Mouse (Mus musculus) forebrain, embryonic 16.5 days (tissue): ENCODE data around the gene Gm17087. TPM values are rescaled to one million over a fixed set of nuclear protein-coding genes. Genes with fewer than 3 reads are reported as not detected.

Experiments
- ATAC-seq: fragments of 200-750 bp; cut with Nextera tagmentation; 2 replicates; pipeline ENCODE4 v1.8.0; 2017; ENCODE audit warnings: mild to moderate bottlenecking, moderate library complexity
- H3K27ac ChIP-seq: fragments of 300-500 bp; sonication (generic); 2 replicates; pipeline ENCODE4 v1.5.1; 2014; ENCODE audit warnings: low read length, control low read depth
- H3K27me3 ChIP-seq: fragments of 300-500 bp; sonication (generic); replicated peaks from 2 replicates; pipeline ENCODE4 v1.6.1; 2014; ENCODE audit warnings: low read length; ENCODE audit not compliant: control insufficient read depth, insufficient read depth
- H3K36me3 ChIP-seq: fragments of 300-500 bp; sonication (generic); 2 replicates; pipeline ENCODE4 v1.6.1; 2014; ENCODE audit not compliant: control insufficient read depth, insufficient read depth
- H3K4me1 ChIP-seq: fragments of 300-500 bp; sonication (generic); replicated peaks from 2 replicates; pipeline ENCODE4 v1.6.1; 2014; ENCODE audit warnings: low read length; ENCODE audit not compliant: control insufficient read depth, insufficient read depth
- H3K4me2 ChIP-seq: fragments of 300-500 bp; sonication (generic); 2 replicates; pipeline ENCODE4 v1.6.1; 2014; ENCODE audit warnings: mild to moderate bottlenecking, low read length, control low read depth
- H3K4me3 ChIP-seq: fragments of 300-500 bp; sonication (generic); replicated peaks from 2 replicates; pipeline ENCODE4 v1.5.1; 2014; ENCODE audit warnings: mild to moderate bottlenecking, low read length, control low read depth
- H3K9ac ChIP-seq: fragments of 300-500 bp; sonication (generic); replicated peaks from 2 replicates; pipeline ENCODE4 v1.6.1; 2014; ENCODE audit warnings: low read depth, low read length, control low read depth
- H3K9me3 ChIP-seq: fragments of 300-500 bp; sonication (generic); 2 replicates; pipeline ENCODE4 v1.6.1; 2016; ENCODE audit warnings: low read length; ENCODE audit not compliant: control insufficient read depth
- WGBS: fragments of 180-500 bp; shearing (Covaris S2); extraction: QIAGEN DNeasy Blood & Tissue Kit; methylation state at CpG from one replicate; pipeline ENCODE4 v1.1.7; 2014; 5-methylcytosine and 5-hydroxymethylcytosine counted together
- polyA plus RNA-seq: library from polyadenylated mRNA; unstranded; fragments of >200 nt; fragmentation: Nextera tagmentation; extraction: Ambion mirVana; gene quantifications from 2 replicates; pipeline ENCODE4 v1.2.1, GENCODE M21; 2015

The Gm17087 gene
- polyA plus RNA-seq, 1 experiment from 2014 or later = not detected

- no peaks in the 10 kb centered on the region for H3K4me1 ChIP-seq
- no peaks in the 10 kb centered on the region for H3K9me3 ChIP-seq
- no peak for ATAC-seq
- H3K9ac ChIP-seq = no peak overlapping the region
- WGBS = 80% methylated on average over 8 of the region's 8 CpGs
- H3K4me2 ChIP-seq = no peak overlapping the region
- H3K27ac ChIP-seq = no peak overlapping the region
- no peak overlapping the region for H3K4me3 ChIP-seq
- no peaks in the 10 kb centered on the region for H3K36me3 ChIP-seq
- no peaks in the 10 kb centered on the region for H3K27me3 ChIP-seq
Measured at GRCm38 (mm10) chr17:8552346-8553035, 14.3 kb downstream of the Gm17087 start.

DNA sequence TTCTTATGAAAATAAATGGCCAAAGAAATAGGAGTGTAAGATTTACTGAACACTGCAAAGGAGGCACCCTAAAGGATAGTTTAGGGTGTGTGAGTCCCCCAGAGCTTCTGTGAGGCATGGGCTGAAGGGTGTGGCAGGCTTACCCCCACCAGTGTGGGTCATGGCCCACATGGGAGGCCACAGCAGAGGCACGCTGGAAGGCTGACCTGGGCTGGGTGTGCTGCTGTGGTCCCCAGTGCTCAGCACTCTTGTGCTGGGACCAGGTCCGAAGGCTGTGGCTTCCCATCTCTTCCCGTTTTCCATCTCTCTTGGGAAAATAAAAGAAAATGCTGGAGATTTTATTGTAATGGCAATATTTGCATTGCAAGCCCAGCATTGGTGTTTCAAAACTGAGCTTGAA, 15.1 kb downstream of the Gm17087 start:
- 79% methylated on average over 3 of the region's 3 CpGs for WGBS
- Histone ChIP-seq H3K9me3 (no peaks in the 10 kb centered on the region), H3K4me3 (no peak overlapping the region), H3K9ac (no peak overlapping the region), H3K4me1 (no peaks in the 10 kb centered on the region), H3K27me3 (no peaks in the 10 kb centered on the region), H3K4me2 (no peak overlapping the region), H3K27ac (no peak overlapping the region), H3K36me3 (no peaks in the 10 kb centered on the region)
- ATAC-seq = no peak

GRCm38 (mm10) chr17:8548733-8549132, 18.0 kb downstream of the Gm17087 start:
- no peak for ATAC-seq
- H3K9me3 ChIP-seq = no peaks in the 10 kb centered on the region
- no peaks in the 10 kb centered on the region for H3K27me3 ChIP-seq
- no peak overlapping the region for H3K4me2 ChIP-seq
- H3K27ac ChIP-seq = no peak overlapping the region
- H3K9ac ChIP-seq = no peak overlapping the region
- H3K4me3 ChIP-seq = no peak overlapping the region
- H3K4me1 ChIP-seq = no peaks in the 10 kb centered on the region
- WGBS = 87% methylated on average over 4 of the region's 4 CpGs
- H3K36me3 ChIP-seq = no peaks in the 10 kb centered on the region

GRCm38 (mm10) chr17:8546366-8546765, 20.4 kb downstream of the Gm17087 start:
- Histone ChIP-seq H3K4me2 (no peak overlapping the region), H3K36me3 (no peaks in the 10 kb centered on the region), H3K27me3 (no peaks in the 10 kb centered on the region), H3K4me3 (no peak overlapping the region), H3K27ac (no peak overlapping the region), H3K9me3 (no peaks in the 10 kb centered on the region), H3K9ac (no peak overlapping the region), H3K4me1 (no peaks in the 10 kb centered on the region)
- ATAC-seq = no peak
- WGBS = 94% methylated on average over 9 of the region's 9 CpGs

GRCm38 (mm10) chr17:8541974-8542538, 24.7 kb downstream of the Gm17087 start:
- WGBS = 80% methylated on average over 14 of the region's 14 CpGs
- no peaks in the 10 kb centered on the region for H3K27me3 ChIP-seq
- no peak overlapping the region for H3K4me2 ChIP-seq
- H3K4me1 ChIP-seq = no peaks in the 10 kb centered on the region
- ATAC-seq = no peak
- no peak overlapping the region for H3K9ac ChIP-seq
- no peak overlapping the region for H3K4me3 ChIP-seq
- H3K27ac ChIP-seq = no peak overlapping the region
- H3K36me3 ChIP-seq = no peaks in the 10 kb centered on the region
- no peaks in the 10 kb centered on the region for H3K9me3 ChIP-seq

GRCm38 (mm10) chr17:8538102-8538501, 28.6 kb downstream of the Gm17087 start:
- Histone ChIP-seq H3K27ac (no peak overlapping the region), H3K4me3 (no peak overlapping the region), H3K36me3 (no peaks in the 10 kb centered on the region), H3K4me1 (no peaks in the 10 kb centered on the region), H3K9ac (no peak overlapping the region), H3K4me2 (no peak overlapping the region), H3K9me3 (no peaks in the 10 kb centered on the region), H3K27me3 (no peaks in the 10 kb centered on the region)
- WGBS = 77% methylated on average over 3 of the region's 3 CpGs
- ATAC-seq = no peak

DNA sequence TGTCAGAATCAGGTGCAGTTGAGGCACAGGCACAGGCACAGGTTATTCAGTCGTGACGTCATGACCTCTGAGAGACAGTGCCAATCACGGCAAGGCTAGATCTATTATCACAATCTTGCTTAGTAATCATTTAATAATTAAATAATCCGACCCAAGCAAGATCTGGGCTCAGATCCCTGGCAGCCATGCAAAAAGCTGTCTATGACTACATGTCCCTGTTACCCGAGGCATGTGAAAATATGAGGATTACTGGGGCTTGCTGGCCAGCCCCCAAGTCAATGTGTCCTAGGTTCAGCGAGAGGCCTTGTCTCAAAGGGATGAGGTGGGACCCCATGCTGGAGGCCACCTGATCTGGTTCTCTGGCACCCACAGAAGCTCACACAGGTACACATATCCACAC, 30.2 kb downstream of the Gm17087 start:
- Histone ChIP-seq H3K36me3 (no peaks in the 10 kb centered on the region), H3K27me3 (no peaks in the 10 kb centered on the region), H3K9me3 (no peaks in the 10 kb centered on the region), H3K27ac (no peak overlapping the region), H3K4me1 (no peaks in the 10 kb centered on the region), H3K9ac (no peak overlapping the region), H3K4me3 (no peak overlapping the region), H3K4me2 (no peak overlapping the region)
- ATAC-seq = no peak
- 70% methylated on average over 6 of the region's 6 CpGs for WGBS

DNA sequence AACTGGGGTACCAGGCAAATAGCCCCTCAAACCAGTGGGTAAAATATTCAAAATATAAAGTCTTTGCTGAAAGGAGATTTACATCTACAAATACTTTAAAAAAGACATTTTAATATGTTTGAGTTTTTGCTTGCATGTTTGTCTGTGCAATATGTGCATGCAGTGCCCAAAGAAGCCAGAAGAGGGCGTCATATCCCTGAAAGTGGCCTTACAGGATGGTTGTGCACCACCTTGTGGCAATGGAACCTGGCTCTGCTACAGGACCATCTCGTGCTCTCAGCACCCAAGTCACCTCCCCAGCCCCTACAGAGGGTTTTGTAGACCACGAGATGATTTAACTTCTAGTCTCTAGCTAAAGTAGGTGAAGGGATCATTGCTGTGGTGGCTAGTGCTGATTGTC, 32.9 kb downstream of the Gm17087 start:
- H3K4me1 ChIP-seq = no peaks in the 10 kb centered on the region
- no peaks in the 10 kb centered on the region for H3K9me3 ChIP-seq
- H3K36me3 ChIP-seq = no peaks in the 10 kb centered on the region
- no peak overlapping the region for H3K4me3 ChIP-seq
- WGBS = 46% methylated on average over 3 of the region's 3 CpGs
- no peaks in the 10 kb centered on the region for H3K27me3 ChIP-seq
- H3K27ac ChIP-seq = no peak overlapping the region
- H3K4me2 ChIP-seq = no peak overlapping the region
- ATAC-seq = no peak
- no peak overlapping the region for H3K9ac ChIP-seq

DNA sequence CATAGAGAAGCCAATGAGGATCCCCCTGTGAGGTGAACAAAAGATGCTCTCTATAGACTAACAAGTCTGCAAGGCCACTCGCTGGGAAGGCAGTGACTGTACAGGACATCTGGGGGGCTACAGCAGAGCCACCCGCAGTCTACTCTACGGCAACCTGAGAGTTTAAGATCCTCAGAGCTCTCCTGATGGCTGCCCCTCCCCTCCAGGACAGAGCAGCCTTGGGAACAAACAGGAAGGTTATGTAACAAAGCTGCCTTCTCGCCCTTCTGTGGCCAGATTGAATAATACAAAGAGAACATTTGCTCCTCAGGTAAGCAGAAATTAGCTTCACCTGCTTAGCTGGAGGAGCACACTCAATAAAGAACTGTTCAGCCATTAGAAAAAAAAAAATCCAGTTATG, 34.1 kb downstream of the Gm17087 start:
- Histone ChIP-seq H3K36me3 (no peaks in the 10 kb centered on the region), H3K4me3 (no peak overlapping the region), H3K9ac (no peak overlapping the region), H3K4me2 (no peak overlapping the region), H3K27me3 (no peaks in the 10 kb centered on the region; the same call in 1 of the 2 replicates), H3K4me1 (no peaks in the 10 kb centered on the region), H3K27ac (no peak overlapping the region), H3K9me3 (no peaks in the 10 kb centered on the region)
- 67% methylated on average over 4 of the region's 4 CpGs for WGBS
- no peak for ATAC-seq
